Mouse (Mus musculus): ENCODE measurements around the gene Fmc1. TPM values are rescaled to one million over a fixed set of nuclear protein-coding genes. Genes with fewer than 3 reads are reported as not detected.
A peak's percentile ranks its signal among the peaks of the same experiment; 100 is the strongest.

The Fmc1 gene
- total RNA-seq, 4 experiments from 2014 or later, result 234 to 298 (median 248) TPM

DNA sequence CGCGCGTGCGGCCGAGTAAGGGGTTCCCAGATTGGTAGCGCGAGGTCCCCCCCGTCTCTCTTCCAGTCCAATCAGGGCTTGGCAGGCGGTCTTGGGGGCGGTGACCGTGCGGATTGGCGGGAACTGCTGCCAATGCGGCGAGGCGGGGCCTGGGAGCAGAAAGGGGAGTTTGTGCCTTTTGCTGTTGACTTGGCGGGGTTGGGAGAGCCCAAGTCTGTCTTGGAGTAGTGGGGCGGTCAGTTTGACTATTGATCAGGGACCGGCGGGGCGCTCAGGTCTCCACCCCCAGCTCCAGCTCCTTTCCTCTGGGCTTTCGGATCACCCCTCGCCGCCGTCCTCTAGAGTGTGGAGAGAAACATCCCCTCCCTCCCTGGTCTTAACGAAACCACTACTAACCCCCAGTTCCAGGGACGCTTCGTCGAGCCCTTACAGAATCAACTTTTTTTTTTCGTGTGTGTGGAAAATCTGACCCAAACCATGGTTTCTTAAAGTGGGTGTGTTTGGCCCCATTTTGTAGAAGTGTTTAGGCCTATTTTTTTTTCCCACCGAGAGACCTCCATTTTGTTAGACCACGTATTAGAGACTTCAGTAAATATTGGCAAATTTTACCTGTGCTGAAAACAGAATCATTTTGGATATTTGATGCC lies 18.8 kb downstream of the Fmc1 start:
- DNase-seq (ENCODE audit: low spot score), result peak; percentile 99

DNA sequence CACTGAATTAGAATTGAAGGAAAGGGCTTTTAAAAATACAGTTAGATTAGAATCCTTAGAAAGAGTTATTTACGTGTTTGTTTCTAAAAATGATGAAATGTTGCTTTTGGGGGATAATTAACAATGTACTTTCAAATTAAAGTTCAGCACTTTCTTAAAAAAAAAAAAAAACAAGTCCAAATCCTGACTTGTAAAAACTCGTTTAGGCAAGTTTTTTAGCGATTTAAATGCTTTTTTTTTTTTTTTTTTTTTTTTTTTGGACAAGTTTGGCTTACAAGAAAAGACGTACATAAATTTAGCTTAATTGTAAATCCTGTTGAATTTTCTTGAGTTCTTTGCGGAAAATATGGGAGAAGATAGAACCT lies 19.3 kb downstream of the Fmc1 start:
- DNase-seq (ENCODE audit: low spot score), result no peak

DNA sequence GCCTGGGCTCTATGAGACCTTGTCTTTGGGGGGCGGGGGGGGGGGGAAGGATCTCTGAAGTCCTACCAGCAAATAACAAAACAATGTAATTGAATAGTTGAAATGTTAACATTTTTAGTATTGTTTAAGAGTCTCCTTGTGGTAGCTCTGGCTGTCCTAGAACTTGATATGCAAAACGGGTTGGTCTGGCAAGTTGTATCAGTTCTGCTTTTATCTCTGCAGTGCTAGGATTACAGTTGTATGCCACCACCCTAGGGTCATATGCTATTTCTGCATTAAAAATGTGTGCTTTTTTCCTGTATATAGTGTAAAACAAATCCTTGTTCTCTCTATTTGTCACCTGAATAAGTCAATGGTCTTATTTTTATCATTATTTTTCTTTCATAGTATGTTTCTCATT lies 42.8 kb downstream of the Fmc1 start:
- DNase-seq (ENCODE audit: low spot score), result no peak

- DNase-seq (ENCODE audit: low spot score), result no peak
Measured at GRCm38 (mm10) chr6:38580112-38580857, 47.0 kb downstream of the Fmc1 start.

- DNase-seq (ENCODE audit: low spot score), result no peak
Measured at GRCm38 (mm10) chr6:38581711-38582110, 48.4 kb downstream of the Fmc1 start.

Small RNAs within 50 kb of the gene (microRNA-seq; reads per million reads assigned to microRNA genes)
- gene Mir7670, result not detected

Other genes with a start within 250 kb of the Fmc1 start
- gene Zc3hav1l, start 234.2 kb upstream of the Fmc1 start, total RNA-seq (2022), result 1 to 10 TPM; 1.0 to 1.6 (median 1.3) TPM
- gene Zc3hav1, start 178.9 kb upstream of the Fmc1 start, total RNA-seq (2022), result 10 to 100 TPM; 13.8 to 15.5 (median 14.6) TPM
- gene Ttc26, start 152.0 kb upstream of the Fmc1 start, total RNA-seq (2022), result 1 to 10 TPM; 1.3 to 2.1 (median 1.8) TPM
- 10 to 100 TPM; 18.4 to 25.2 (median 21.4) TPM for gene Ubn2, start 99.6 kb upstream of the Fmc1 start, total RNA-seq (2022)
- 100 to 1,000 TPM in 1 of 4 experiments, 10 to 100 TPM in 3; 84.5 to 120 (median 91.4) TPM for gene Luc7l2, start 17.8 kb downstream of the Fmc1 start, total RNA-seq (2022)
- gene Klrg2, start 103.7 kb downstream of the Fmc1 start, total RNA-seq (2022), result under 1 TPM; 0.19 to 0.65 (median 0.46) TPM
- gene Clec2l, start 129.6 kb downstream of the Fmc1 start, total RNA-seq (2022), result 1 to 10 TPM; 1.0 to 2.2 (median 1.4) TPM